Mouse (Mus musculus): Measurements from ENCODE around the gene Nynrin.

GRCm38 (mm10) chr14:55854406-55855100, 743 bp downstream of the Nynrin start:
- TF ChIP-seq CTCF (IDR thresholded peaks at IDR 0.05; ENCODE audit: borderline replicate concordance, control insufficient read depth, extremely low read depth, insufficient read depth, low read length, poor library complexity) (no peak), POLR2A (IDR thresholded peaks at IDR 0.05; ENCODE audit: control insufficient read depth, extremely low read depth, insufficient read depth, low read length, poor library complexity) (no peak)
